33 mouse cellular contexts compared by ENCODE assay signal in the genomic region with DNA sequence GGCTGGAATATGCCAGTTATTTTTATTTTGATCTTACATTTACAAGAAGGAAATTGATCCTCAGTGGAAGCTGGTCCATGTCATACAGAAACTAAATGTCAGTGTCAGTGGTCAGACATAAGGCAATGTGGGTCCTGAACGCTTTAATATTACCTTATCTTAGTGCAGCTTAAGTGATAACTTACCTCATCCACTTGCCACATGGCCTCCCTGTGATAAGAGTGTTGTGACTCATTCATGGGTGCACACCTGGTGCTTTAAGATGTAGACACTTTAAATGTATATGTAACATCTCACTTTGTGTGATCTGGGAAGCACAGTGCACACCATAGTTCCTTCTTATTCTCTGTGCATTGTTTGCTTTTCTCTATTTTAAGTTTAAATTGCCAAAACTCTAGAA. TPM values are rescaled to one million over a fixed set of nuclear protein-coding genes. Genes with fewer than 3 reads are reported as not detected.
DNase-seq lines count a peak whose midpoint lies in the region; ATAC-seq lines count a peak whose summit lies in the region.
"Had no signal": no experiment of that assay in that cellular context is flagged by ENCODE, and none has a peak within 500 bp of the region (broad histone marks: within the 10 kb centered on the region; RNA-seq: fewer than 3 reads in every experiment).

No protein-coding gene starts in this region.

- H3K4me2 ChIP-seq in liver, embryonic 12.5 days = 0 out of 2 replicates have a peak overlapping the region, but pooled peaks have one; percentile 22
- H3K4me2 ChIP-seq in intestine, embryonic 15.5 days (replicated peaks) = no peak overlapping the region
- no peak overlapping the region for H3K4me2 ChIP-seq in liver, embryonic 16.5 days (ENCODE audit: low read depth, low read length)
- H3K4me2 ChIP-seq in heart, embryonic 11.5 days = no peak overlapping the region
- H3K4me2 ChIP-seq in kidney, embryonic 14.5 days (replicated peaks; ENCODE audit: low read depth, low read length) = no peak overlapping the region
- H3K4me2 ChIP-seq: embryonic facial prominence, embryonic 15.5 days; forebrain, embryonic 12.5 days; heart, embryonic 13.5 days; kidney, embryonic 15.5 days; limb, embryonic 13.5 days; midbrain, embryonic 11.5 days had no signal

- H3K9ac ChIP-seq in liver, embryonic 12.5 days = no peak overlapping the region
- no peak overlapping the region for H3K9ac ChIP-seq in intestine, embryonic 15.5 days
- H3K9ac ChIP-seq in liver, embryonic 16.5 days (ENCODE audit: low read depth, low read length) = no peak overlapping the region
- no peak overlapping the region for H3K9ac ChIP-seq in heart, embryonic 11.5 days (ENCODE audit: low read depth, low read length)
- no peak overlapping the region for H3K9ac ChIP-seq in kidney, embryonic 14.5 days (ENCODE audit: low read depth, low read length)
- H3K9ac ChIP-seq: embryonic facial prominence, embryonic 15.5 days; forebrain, embryonic 12.5 days; forebrain, postnatal 0 days; heart, embryonic 13.5 days; kidney, embryonic 15.5 days; limb, embryonic 13.5 days had no signal

- H3K4me3 ChIP-seq in liver, embryonic 12.5 days = no peak overlapping the region
- no peak overlapping the region for H3K4me3 ChIP-seq in intestine, embryonic 15.5 days (replicated peaks)
- H3K4me3 ChIP-seq in liver, embryonic 16.5 days (ENCODE audit: low read depth, low read length) = no peak overlapping the region
- H3K4me3 ChIP-seq in heart, embryonic 11.5 days (ENCODE audit: low read depth, low read length) = no peak overlapping the region
- no peak overlapping the region for H3K4me3 ChIP-seq in kidney, embryonic 14.5 days (ENCODE audit: low read length)
- H3K4me3 ChIP-seq: embryonic facial prominence, embryonic 10.5 days; embryonic facial prominence, embryonic 15.5 days; forebrain, embryonic 12.5 days; heart, adult 2 months; heart, embryonic 13.5 days; kidney, embryonic 15.5 days; layer of hippocampus, adult 2 months; limb, embryonic 13.5 days had no signal

- H3K9me3 ChIP-seq in liver, embryonic 12.5 days (replicated peaks) = no peaks in the 10 kb centered on the region
- no peaks in the 10 kb centered on the region for H3K9me3 ChIP-seq in intestine, embryonic 15.5 days
- H3K9me3 ChIP-seq in liver, embryonic 16.5 days (replicated peaks; ENCODE audit: control insufficient read depth, low read length) = no peaks in the 10 kb centered on the region
- no peaks in the 10 kb centered on the region for H3K9me3 ChIP-seq in heart, embryonic 11.5 days (replicated peaks; ENCODE audit: control insufficient read depth, low read length)
- H3K9me3 ChIP-seq in kidney, embryonic 14.5 days (ENCODE audit: control insufficient read depth, low read length) = no peaks in the 10 kb centered on the region
- H3K9me3 ChIP-seq: embryonic facial prominence, embryonic 10.5 days; embryonic facial prominence, embryonic 15.5 days; forebrain, embryonic 12.5 days; heart, embryonic 13.5 days; kidney, embryonic 15.5 days; limb, embryonic 13.5 days had no signal

- peak; percentile 76 for ATAC-seq in liver, embryonic 12.5 days
- ATAC-seq in intestine, embryonic 15.5 days = peak; percentile 66; the same call in 1 of the 2 replicates
- peak; percentile 65 for ATAC-seq in liver, embryonic 16.5 days (ENCODE audit: low read depth)
- no peak for ATAC-seq in heart, embryonic 11.5 days (replicated peaks; ENCODE audit: insufficient number of reproducible peaks, low FRiP score, low TSS enrichment)
- no peak for ATAC-seq in kidney, embryonic 14.5 days (ENCODE audit: low FRiP score, low TSS enrichment)
- ATAC-seq: forebrain, postnatal 0 days; hindbrain, embryonic 16.5 days; lung, postnatal 0 days; midbrain, embryonic 16.5 days; Patski had no signal

- peaks cover 29% of the 10 kb centered on the region for H3K4me1 ChIP-seq in liver, embryonic 12.5 days
- H3K4me1 ChIP-seq in intestine, embryonic 15.5 days (replicated peaks) = no peaks in the 10 kb centered on the region
- H3K4me1 ChIP-seq in liver, embryonic 16.5 days (ENCODE audit: control insufficient read depth, low read depth, low read length) = peaks cover 2% of the 10 kb centered on the region; the same call in 1 of the 2 replicates
- peaks cover 7% of the 10 kb centered on the region for H3K4me1 ChIP-seq in heart, embryonic 11.5 days (ENCODE audit: control insufficient read depth, insufficient read depth, low read length)
- no peaks in the 10 kb centered on the region for H3K4me1 ChIP-seq in kidney, embryonic 14.5 days (ENCODE audit: control insufficient read depth, insufficient read depth, low read length)
- H3K4me1 ChIP-seq: embryonic facial prominence, embryonic 10.5 days; limb, embryonic 13.5 days had no signal

- no peak for DNase-seq in liver
- DNase-seq in left cerebral cortex, adult 18-20 months (ENCODE audit: low spot score in 2 of 2) = no peak
- DNase-seq: adrenal gland, postnatal 10 days; cerebellum, adult 11 months; cerebellum, adult 9-11 months; forebrain, postnatal 0 days; heart, adult 2 months; heart, postnatal 10 days; kidney, adult 11 months; kidney, postnatal 25 days; lung, adult 18-20 months; spleen, adult 18-20 months; thymus, adult 18-20 months; thymus, postnatal 36 days had no signal

- WGBS in liver, embryonic 12.5 days (ENCODE audit: insufficient replicate concordance) = 11% methylated on average over 1 of the region's 1 CpGs
- WGBS in intestine, embryonic 15.5 days = 56% methylated on average over 1 of the region's 1 CpGs
- 16% methylated on average over 1 of the region's 1 CpGs for WGBS in liver, embryonic 16.5 days (ENCODE audit: insufficient replicate concordance)
- WGBS in heart, embryonic 11.5 days (ENCODE audit: insufficient replicate concordance) = 26% methylated on average over 1 of the region's 1 CpGs
- 92% methylated on average over 1 of the region's 1 CpGs for WGBS in kidney, embryonic 14.5 days

- peaks cover 7% of the 10 kb centered on the region for H3K36me3 ChIP-seq in liver, embryonic 12.5 days
- no peaks in the 10 kb centered on the region for H3K36me3 ChIP-seq in intestine, embryonic 15.5 days
- H3K36me3 ChIP-seq in liver, embryonic 16.5 days (ENCODE audit: control insufficient read depth, insufficient read depth) = no peaks in the 10 kb centered on the region
- no peaks in the 10 kb centered on the region for H3K36me3 ChIP-seq in heart, embryonic 11.5 days (ENCODE audit: control insufficient read depth, insufficient read depth, low read length)
- H3K36me3 ChIP-seq in kidney, embryonic 14.5 days (ENCODE audit: control insufficient read depth, insufficient read depth, low read length) = no peaks in the 10 kb centered on the region; the same call in 1 of the 2 replicates

- H3K27ac ChIP-seq in liver, embryonic 12.5 days = no peak overlapping the region
- H3K27ac ChIP-seq in intestine, embryonic 15.5 days = no peak overlapping the region
- H3K27ac ChIP-seq in liver, embryonic 16.5 days (ENCODE audit: low read length) = no peak overlapping the region
- no peak overlapping the region for H3K27ac ChIP-seq in heart, embryonic 11.5 days (ENCODE audit: low read depth, low read length)
- no peak overlapping the region for H3K27ac ChIP-seq in kidney, embryonic 14.5 days (ENCODE audit: low read depth, low read length)
- H3K27ac ChIP-seq: embryonic facial prominence, embryonic 10.5 days; embryonic facial prominence, embryonic 15.5 days; forebrain, embryonic 12.5 days; heart, adult 2 months; heart, embryonic 13.5 days; kidney, embryonic 15.5 days; layer of hippocampus, adult 2 months; limb, embryonic 13.5 days; stomach, postnatal 0 days had no signal

- H3K27me3 ChIP-seq in liver, embryonic 12.5 days (replicated peaks) = no peaks in the 10 kb centered on the region
- H3K27me3 ChIP-seq in intestine, embryonic 15.5 days (replicated peaks) = no peaks in the 10 kb centered on the region
- H3K27me3 ChIP-seq in liver, embryonic 16.5 days (ENCODE audit: control insufficient read depth, insufficient read depth, low read depth, low read length) = no peaks in the 10 kb centered on the region
- no peaks in the 10 kb centered on the region for H3K27me3 ChIP-seq in heart, embryonic 11.5 days (ENCODE audit: control insufficient read depth, insufficient read depth, low read length)
- H3K27me3 ChIP-seq in kidney, embryonic 14.5 days (ENCODE audit: control insufficient read depth, insufficient read depth, low read length) = no peaks in the 10 kb centered on the region
- H3K27me3 ChIP-seq: CH12.LX; embryonic facial prominence, embryonic 15.5 days; forebrain, embryonic 12.5 days; heart, embryonic 13.5 days; kidney, embryonic 15.5 days; limb, embryonic 13.5 days; Patski had no signal

RNA-seq across cellular contexts. Expression of a gene that starts 14.3 kb away (rescaled TPM):
- polyA plus RNA-seq in liver, embryonic 12.5 days (2016; fragmentation: Nextera tagmentation; extraction: Ambion mirVana) = 18.3 and 18.7 TPM in 2 replicates
- polyA plus RNA-seq in intestine, embryonic 15.5 days (2015; fragmentation: Nextera tagmentation; extraction: Ambion mirVana) = 33.8 and 35.8 TPM in 2 replicates
- 9.4 and 9.6 TPM in 2 replicates for polyA plus RNA-seq in liver, embryonic 16.5 days (2015; fragmentation: Nextera tagmentation; extraction: Ambion mirVana)
- polyA plus RNA-seq in heart, embryonic 11.5 days (2014; fragmentation: Nextera tagmentation; extraction: Ambion mirVana) = 30.4 and 31.9 TPM in 2 replicates
- polyA plus RNA-seq in kidney, embryonic 14.5 days (2014; fragmentation: Nextera tagmentation; extraction: Ambion mirVana) = 46.2 and 59.6 TPM in 2 replicates
- total RNA-seq in left cerebral cortex, adult 18-20 months (2021) = 10 to 100 TPM; 37.6 to 47.2 TPM

Comparison
In these comparisons a context has a peak if more than half of its experiments do, and no peak if none do; other contexts are left out.
1. ATAC-seq: peak in liver, embryonic 12.5 days (single experiment), intestine, embryonic 15.5 days (single experiment) and liver, embryonic 16.5 days (single experiment); none in heart, embryonic 11.5 days (single experiment) and kidney, embryonic 14.5 days (single experiment).